Mouse (Mus musculus) brain, adult 10 weeks (tissue): ENCODE data around the gene Kctd13. TPM values are rescaled to one million over a fixed set of nuclear protein-coding genes. Genes with fewer than 3 reads are reported as not detected.

Source experiments
- polyA plus RNA-seq: library from polyadenylated mRNA; stranded (reverse); fragments of 350-450 nt; fragmentation: Illumina TruSeq; extraction: RNeasy Lipid Tissue Mini Kit (QIAGEN cat#74804); gene quantifications from one replicate; pipeline ENCODE4 v1.2.3, GENCODE M21; 2015; ENCODE audit warnings: low read depth, low replicate concordance

The Kctd13 gene
- 159 TPM for polyA plus RNA-seq

DNA sequence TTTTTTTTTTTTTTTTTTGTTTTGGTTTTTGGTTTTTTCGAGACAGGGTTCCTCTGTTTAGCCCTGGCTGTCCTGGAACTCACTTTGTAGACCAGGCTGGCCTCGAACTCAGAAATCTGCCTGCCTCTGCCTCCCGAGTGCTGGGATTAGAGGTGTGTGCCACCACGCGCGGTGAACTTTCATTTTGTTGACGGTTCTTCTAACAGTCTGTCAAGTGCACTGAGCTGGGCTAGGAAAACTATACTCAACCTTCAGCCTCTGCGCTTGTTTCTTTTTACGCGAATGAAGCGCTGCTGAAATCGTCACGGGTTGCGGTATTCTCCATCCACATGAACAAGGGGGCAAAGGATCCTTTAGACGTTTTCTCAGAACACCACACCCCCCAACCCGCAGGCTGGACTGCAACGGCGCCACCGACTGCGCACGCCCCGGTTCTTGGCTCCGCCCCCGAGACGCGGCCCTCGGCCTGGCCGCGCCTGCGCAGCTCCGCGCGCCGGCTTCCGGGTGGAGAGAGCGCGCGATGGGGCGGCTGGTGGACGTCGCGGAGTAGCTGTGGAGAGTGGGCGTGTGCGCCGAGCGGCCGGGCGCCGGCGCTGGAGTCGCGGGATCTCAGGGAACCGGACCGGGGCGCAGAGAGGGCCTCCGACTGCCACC lies at the start of gene Kctd13:
Kctd13 (plus strand) TSS at position 496 of the 654 bp plus-strand sequence.

DNA sequence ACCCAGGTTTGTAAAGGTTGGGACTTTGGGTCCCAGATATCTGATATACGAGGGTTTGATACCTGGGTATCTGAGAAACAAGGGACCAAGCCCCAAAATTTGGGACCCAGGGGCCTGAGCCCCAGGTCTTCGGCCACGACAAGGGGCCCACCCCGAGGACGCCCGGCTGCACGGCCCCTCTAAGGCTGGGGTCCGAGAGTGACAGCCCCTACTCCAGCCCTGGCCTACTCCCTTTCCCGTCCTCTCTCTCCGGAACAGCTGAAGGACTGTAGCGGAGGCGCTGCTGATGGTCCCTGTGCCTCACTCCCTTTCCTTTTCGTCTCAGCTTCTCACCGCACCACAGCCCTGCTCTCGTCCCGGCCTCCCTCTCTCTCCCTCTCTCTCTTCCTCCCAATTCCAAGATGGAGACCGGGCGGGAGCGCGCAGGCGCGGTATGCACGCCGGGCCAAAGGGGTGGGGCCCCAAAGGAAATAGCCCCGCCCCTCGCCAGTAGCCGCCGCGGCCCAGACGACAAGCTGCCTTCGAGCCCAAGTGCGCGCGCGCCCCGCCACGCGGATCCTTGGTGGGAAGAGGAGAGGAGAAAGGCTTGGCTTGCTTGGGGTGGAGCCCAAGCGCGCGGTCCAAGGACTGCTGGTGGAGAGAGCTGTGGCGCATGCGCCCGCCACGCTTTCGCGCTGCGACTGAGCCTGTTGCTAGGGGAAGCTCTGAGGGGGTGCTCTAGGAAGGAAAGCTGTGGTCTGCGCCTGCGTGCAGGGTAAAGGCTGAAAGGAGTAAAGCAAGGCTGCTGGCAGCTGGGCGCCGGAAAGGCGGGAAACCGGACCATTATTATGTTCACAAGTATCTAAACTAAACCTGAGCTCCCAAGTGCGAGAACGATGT lies 44.2 kb upstream of the Kctd13 start, which contains the start of gene Taok2:
Taok2 (minus strand) TSS at position 418 of the 879 bp plus-strand sequence.

GRCm38 (mm10) chr7:126922624-126923060 lies 6.0 kb upstream of the Kctd13 start, which contains the start of gene Tmem219:
Gene Tmem219 (minus strand): TSS chr7:126922917.

GRCm38 (mm10) chr7:126949403-126949792 lies 20.7 kb downstream of the Kctd13 start, which contains the start of gene Asphd1:
Gene Asphd1 (minus strand): TSS chr7:126949582.

GRCm38 (mm10) chr7:126949793-126950646 lies 21.3 kb downstream of the Kctd13 start, which contains the start of gene Sez6l2:
Gene Sez6l2 (plus strand): TSS chr7:126950563.

DNA sequence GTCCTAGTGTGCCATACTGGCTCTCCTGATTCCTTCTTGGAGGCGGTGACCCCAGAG lies 47.0 kb downstream of the Kctd13 start, which contains the start of gene Cdipt:
Cdipt (plus strand) TSS at position 22 of the 57 bp plus-strand sequence.

GRCm38 (mm10) chr7:126975950-126976866 lies 47.5 kb downstream of the Kctd13 start, which contains the start of gene Cdiptos:
Gene Cdiptos (minus strand): TSS chr7:126976098.

Other genes starting within 250 kb of the Kctd13 start
- 64.2 TPM for gene Bola2, start 233.5 kb upstream of the Kctd13 start, polyA plus RNA-seq
- gene Slx1b, start 233.1 kb upstream of the Kctd13 start, polyA plus RNA-seq, result 14.6 TPM
- 136 TPM for gene Coro1a, start 221.1 kb upstream of the Kctd13 start, polyA plus RNA-seq
- gene Mapk3, start 169.3 kb upstream of the Kctd13 start, polyA plus RNA-seq, result 169 TPM
- gene Gdpd3, start 162.5 kb upstream of the Kctd13 start, polyA plus RNA-seq, result 2.1 TPM
- 387 TPM for gene Ypel3, start 151.9 kb upstream of the Kctd13 start, polyA plus RNA-seq
- gene Tbx6, start 147.4 kb upstream of the Kctd13 start, polyA plus RNA-seq, result 1.5 TPM
- 61.6 TPM for gene Ppp4c, start 136.4 kb upstream of the Kctd13 start, polyA plus RNA-seq
- gene Fam57b, start 131.2 kb upstream of the Kctd13 start, polyA plus RNA-seq, result 55.7 TPM
- gene 4930451I11Rik, start 97.2 kb upstream of the Kctd13 start, polyA plus RNA-seq, result not detected
- gene Doc2a, start 81.5 kb upstream of the Kctd13 start, polyA plus RNA-seq, result 32.7 TPM
- gene Hirip3, start 66.9 kb upstream of the Kctd13 start, polyA plus RNA-seq, result 46.0 TPM
- gene Ino80e, start 66.5 kb upstream of the Kctd13 start, polyA plus RNA-seq, result 57.0 TPM
- gene Taok2, start 44.2 kb upstream of the Kctd13 start, polyA plus RNA-seq, result 79.3 TPM
- gene Tmem219, start 6.0 kb upstream of the Kctd13 start, polyA plus RNA-seq, result 29.0 TPM
- gene Asphd1, start 20.7 kb downstream of the Kctd13 start, polyA plus RNA-seq, result 39.0 TPM
- gene Sez6l2, start 21.7 kb downstream of the Kctd13 start, polyA plus RNA-seq, result 234 TPM
- gene Cdipt, start 47.0 kb downstream of the Kctd13 start, polyA plus RNA-seq, result 168 TPM
- 0.82 TPM for gene Cdiptos, start 47.2 kb downstream of the Kctd13 start, polyA plus RNA-seq
- 4.3 TPM for gene Mvp, start 85.7 kb downstream of the Kctd13 start, polyA plus RNA-seq
- not detected for gene Pagr1b, start 87.6 kb downstream of the Kctd13 start, polyA plus RNA-seq
- gene Pagr1a, start 88.5 kb downstream of the Kctd13 start, polyA plus RNA-seq, result 21.8 TPM
- 57.4 TPM for gene Gm42742, start 92.2 kb downstream of the Kctd13 start, polyA plus RNA-seq
- gene Prrt2, start 92.3 kb downstream of the Kctd13 start, polyA plus RNA-seq, result 205 TPM
- 137 TPM for gene Maz, start 98.2 kb downstream of the Kctd13 start, polyA plus RNA-seq
- gene Kif22, start 113.6 kb downstream of the Kctd13 start, polyA plus RNA-seq, result 8.7 TPM
- not detected for gene Zg16, start 158.4 kb downstream of the Kctd13 start, polyA plus RNA-seq
- gene AI467606, start 162.5 kb downstream of the Kctd13 start, polyA plus RNA-seq, result 2.3 TPM
- gene Qprt, start 193.3 kb downstream of the Kctd13 start, polyA plus RNA-seq, result 0.36 TPM
- 0.21 TPM for gene Spn, start 208.9 kb downstream of the Kctd13 start, polyA plus RNA-seq